Mouse (Mus musculus): ENCODE results near the gene Cdh23.

- TF ChIP-seq CTCF (IDR thresholded peaks at IDR 0.05; ENCODE audit: borderline replicate concordance, extremely low read depth, insufficient read depth, insufficient read length) (no peak), POLR2A (IDR thresholded peaks at IDR 0.05; ENCODE audit: borderline replicate concordance, extremely low read depth, insufficient read depth, insufficient read length, poor library complexity, severe bottlenecking) (no peak)
Observed at GRCm38 (mm10) chr10:60388332-60388731, 308.0 kb downstream of the Cdh23 start.

All from brain, embryonic 14.5 days (tissue).